ENCODE assay signal across 29 mouse cellular contexts in genomic region chr7:137138101-137138500, GRCm38 (mm10).
"Had no signal": no experiment of that assay in that cellular context is flagged by ENCODE, and none has a peak within 500 bp of the region (broad histone marks: within the 10 kb centered on the region; RNA-seq: fewer than 3 reads in every experiment).

No protein-coding gene starts in this region.

- H3K27me3 ChIP-seq: heart, embryonic 12.5 days; hindbrain, embryonic 12.5 days; intestine, embryonic 15.5 days; kidney, embryonic 15.5 days; liver, embryonic 13.5 days; liver, embryonic 15.5 days had no signal

- H3K36me3 ChIP-seq: heart, embryonic 10.5 days; heart, embryonic 12.5 days; hindbrain, embryonic 10.5 days; hindbrain, embryonic 12.5 days; intestine, embryonic 15.5 days; kidney, embryonic 15.5 days; limb, embryonic 12.5 days; liver, embryonic 13.5 days; liver, embryonic 15.5 days had no signal

- H3K4me1 ChIP-seq: intestine, embryonic 15.5 days; kidney, embryonic 15.5 days; liver, embryonic 13.5 days; liver, embryonic 15.5 days had no signal

- ATAC-seq: hindbrain, embryonic 16.5 days; inflammation-experienced regulatory T-cells, adult 6 months; intestine, embryonic 15.5 days; intestine, postnatal 0 days had no signal

- H3K9ac ChIP-seq: heart, embryonic 12.5 days; hindbrain, embryonic 12.5 days; hindbrain, embryonic 14.5 days; intestine, embryonic 15.5 days; kidney, embryonic 15.5 days; limb, embryonic 12.5 days; liver, embryonic 13.5 days; liver, embryonic 15.5 days had no signal

- H3K4me2 ChIP-seq: heart, embryonic 12.5 days; hindbrain, embryonic 12.5 days; hindbrain, embryonic 14.5 days; intestine, embryonic 15.5 days; kidney, embryonic 15.5 days; limb, embryonic 12.5 days; liver, embryonic 11.5 days; liver, embryonic 13.5 days; liver, embryonic 15.5 days had no signal

- H3K9me3 ChIP-seq: heart, embryonic 10.5 days; hindbrain, embryonic 12.5 days; intestine, embryonic 15.5 days; kidney, embryonic 15.5 days; liver, embryonic 13.5 days; liver, embryonic 15.5 days had no signal

- DNase-seq: gastrocnemius, adult 2 months; gastrocnemius, postnatal 10 days; gastrocnemius, postnatal 25 days; heart, adult 18-20 months; heart, postnatal 10 days; heart, postnatal 4 days; kidney, adult 18-20 months; kidney, adult 8-10 months; kidney, postnatal 14 days; kidney, postnatal 36 days; layer of hippocampus, adult 9-11 months; layer of hippocampus, postnatal 36 days; left cerebral cortex, postnatal 4 days; liver; liver, embryonic 13.5 days had no signal

- H3K27ac ChIP-seq: gastrocnemius, adult 2 months; heart, embryonic 10.5 days; hindbrain, embryonic 10.5 days; hindbrain, embryonic 12.5 days; hindbrain, embryonic 14.5 days; intestine, embryonic 15.5 days; kidney, embryonic 15.5 days; kidney, postnatal 0 days; limb, embryonic 12.5 days; liver, embryonic 13.5 days; liver, embryonic 15.5 days had no signal

- H3K4me3 ChIP-seq: gastrocnemius, adult 2 months; heart, embryonic 10.5 days; heart, embryonic 12.5 days; hindbrain, embryonic 10.5 days; hindbrain, embryonic 12.5 days; intestine, embryonic 15.5 days; kidney, embryonic 15.5 days; limb, embryonic 12.5 days; liver, embryonic 13.5 days; liver, embryonic 15.5 days had no signal
